In the genomic region with DNA sequence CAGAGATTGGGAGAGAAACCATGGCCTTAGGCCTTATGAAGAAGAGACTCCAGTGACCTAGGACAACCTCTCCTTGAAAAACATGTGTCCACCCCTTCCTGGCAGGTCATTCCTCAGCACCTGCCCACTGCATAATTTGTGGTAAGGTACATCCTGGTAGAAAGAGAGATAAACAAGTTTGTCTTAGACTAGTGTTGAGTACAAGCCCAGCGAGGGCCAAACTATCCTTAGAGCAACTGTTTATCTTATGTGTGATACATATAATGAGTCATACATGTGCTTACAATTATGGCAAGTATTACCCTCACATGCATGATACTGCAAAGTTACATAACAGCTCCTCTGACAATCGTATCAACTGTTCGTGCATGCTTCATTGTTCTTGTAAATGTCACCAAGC, we compare ENCODE assay signal across 27 mouse cellular contexts.
"Had no signal": no experiment of that assay in that cellular context is flagged by ENCODE, and none has a peak within 500 bp of the region (broad histone marks: within the 10 kb centered on the region; RNA-seq: fewer than 3 reads in every experiment).

No protein-coding gene starts in this region.

- H3K4me1 ChIP-seq: embryonic facial prominence, embryonic 10.5 days; embryonic facial prominence, embryonic 12.5 days; embryonic facial prominence, embryonic 13.5 days; embryonic facial prominence, embryonic 15.5 days; forebrain, embryonic 10.5 days; forebrain, embryonic 12.5 days; forebrain, embryonic 13.5 days; forebrain, embryonic 15.5 days had no signal

- H3K36me3 ChIP-seq: embryonic facial prominence, embryonic 10.5 days; embryonic facial prominence, embryonic 12.5 days; embryonic facial prominence, embryonic 13.5 days; embryonic facial prominence, embryonic 15.5 days; forebrain, embryonic 10.5 days; forebrain, embryonic 12.5 days; forebrain, embryonic 15.5 days had no signal

- H3K27me3 ChIP-seq: embryonic facial prominence, embryonic 12.5 days; embryonic facial prominence, embryonic 13.5 days; embryonic facial prominence, embryonic 15.5 days; forebrain, embryonic 12.5 days; forebrain, embryonic 13.5 days; forebrain, embryonic 15.5 days had no signal

- H3K27ac ChIP-seq: embryonic facial prominence, embryonic 10.5 days; embryonic facial prominence, embryonic 12.5 days; embryonic facial prominence, embryonic 13.5 days; embryonic facial prominence, embryonic 15.5 days; forebrain, embryonic 10.5 days; forebrain, embryonic 12.5 days; forebrain, embryonic 13.5 days; forebrain, embryonic 15.5 days; gastrocnemius, adult 2 months; heart, adult 2 months had no signal

- H3K9ac ChIP-seq: embryonic facial prominence, embryonic 12.5 days; embryonic facial prominence, embryonic 13.5 days; embryonic facial prominence, embryonic 15.5 days; forebrain, embryonic 12.5 days; forebrain, embryonic 13.5 days; forebrain, embryonic 15.5 days; forebrain, postnatal 0 days had no signal

- DNase-seq: cerebellum, adult 9-10 months; cerebellum, adult 9-11 months; cerebellum, postnatal 10 days; cerebellum, postnatal 14 days; cerebellum, postnatal 25 days; cerebellum, postnatal 36 days; embryo, embryonic 11 days; forebrain, postnatal 0 days; gastrocnemius, adult 2 months; gastrocnemius, postnatal 10 days; gastrocnemius, postnatal 14 days; gastrocnemius, postnatal 25 days; gastrocnemius, postnatal 36 days; heart, adult 11 months; heart, adult 18-20 months; heart, adult 2 months had no signal

- ATAC-seq: forebrain, embryonic 13.5 days; forebrain, embryonic 14.5 days; forebrain, embryonic 15.5 days; forebrain, embryonic 16.5 days; forebrain, postnatal 0 days had no signal

- H3K4me2 ChIP-seq: embryonic facial prominence, embryonic 12.5 days; embryonic facial prominence, embryonic 13.5 days; embryonic facial prominence, embryonic 15.5 days; forebrain, embryonic 12.5 days; forebrain, embryonic 13.5 days; forebrain, embryonic 15.5 days had no signal

- H3K4me3 ChIP-seq: embryonic facial prominence, embryonic 10.5 days; embryonic facial prominence, embryonic 12.5 days; embryonic facial prominence, embryonic 13.5 days; embryonic facial prominence, embryonic 15.5 days; erythroblast, embryonic 14.5 days; forebrain, embryonic 10.5 days; forebrain, embryonic 12.5 days; forebrain, embryonic 13.5 days; forebrain, embryonic 15.5 days; gastrocnemius, adult 2 months; heart, adult 2 months had no signal

- H3K9me3 ChIP-seq: embryonic facial prominence, embryonic 10.5 days; embryonic facial prominence, embryonic 12.5 days; embryonic facial prominence, embryonic 13.5 days; embryonic facial prominence, embryonic 15.5 days; forebrain, embryonic 10.5 days; forebrain, embryonic 12.5 days; forebrain, embryonic 13.5 days; forebrain, embryonic 15.5 days had no signal
